Mouse (Mus musculus): ENCODE data around the gene Rab3ip.

- no peak for TF ChIP-seq POLR2A (IDR thresholded peaks at IDR 0.05; ENCODE audit: borderline replicate concordance, control insufficient read depth, low read depth, low read length)
- TF ChIP-seq CTCF (IDR thresholded peaks at IDR 0.05; ENCODE audit: control insufficient read depth, insufficient read depth, low read length): no peak
Observed at GRCm38 (mm10) chr10:116912850-116913249, 37.7 kb downstream of the Rab3ip start.
